Mouse (Mus musculus): ENCODE measurements around the gene Myo3a.

The Myo3a gene

DNA sequence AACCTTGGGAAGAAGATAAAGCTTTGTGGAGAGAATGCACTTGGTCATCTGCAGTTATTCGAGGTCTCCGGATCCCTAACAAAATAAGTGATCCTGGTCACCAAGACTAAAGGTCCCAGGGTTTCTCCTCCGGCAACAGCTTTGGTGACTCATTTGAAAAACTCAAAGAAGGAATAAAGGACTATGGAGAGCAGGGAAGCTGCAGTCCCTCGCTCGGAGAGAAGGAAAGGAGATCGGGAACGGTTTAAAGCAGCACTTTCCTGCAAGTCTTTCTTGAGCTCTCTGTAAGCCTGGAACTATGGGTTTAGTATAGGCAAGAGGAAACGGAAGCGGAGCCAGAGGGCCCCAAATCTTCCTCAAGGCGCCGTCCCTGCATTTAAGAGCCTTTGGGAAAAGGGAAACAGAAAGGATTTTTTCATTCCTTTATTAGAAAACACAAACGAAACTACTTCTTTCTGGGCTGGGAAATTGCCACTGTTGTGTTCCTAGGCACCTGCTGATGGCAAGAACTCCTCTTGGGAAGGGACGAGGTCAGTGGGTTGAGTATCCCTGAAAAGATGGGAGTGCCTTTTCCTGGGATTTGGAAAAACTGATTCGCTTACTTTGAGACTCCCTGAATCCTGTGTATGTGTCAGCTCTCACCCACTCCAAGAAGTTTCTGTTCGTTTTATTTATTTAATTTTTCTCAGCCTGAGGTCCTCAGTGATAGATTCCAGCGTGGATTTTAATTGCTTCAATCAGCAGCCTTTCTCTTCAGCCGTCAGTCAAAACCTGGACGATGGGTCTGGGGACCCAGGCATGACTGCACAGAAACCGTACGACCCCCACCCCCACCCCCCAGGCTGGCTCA, 393.9 kb downstream of the Myo3a start:
- DNase-seq: no peak

- no peak for DNase-seq
These were observed 394.8 kb downstream of the Myo3a start, which contains the start of gene Gad2 for GRCm38 (mm10) chr2:22621828-22622731. Gene Gad2, plus strand, starts transcription at chr2:22622205.

- DNase-seq: no peak
These were observed 396.1 kb downstream of the Myo3a start for GRCm38 (mm10) chr2:22623111-22624070.

GRCm38 (mm10) chr2:22624188-22624975, 397.1 kb downstream of the Myo3a start:
- DNase-seq: no peak

DNA sequence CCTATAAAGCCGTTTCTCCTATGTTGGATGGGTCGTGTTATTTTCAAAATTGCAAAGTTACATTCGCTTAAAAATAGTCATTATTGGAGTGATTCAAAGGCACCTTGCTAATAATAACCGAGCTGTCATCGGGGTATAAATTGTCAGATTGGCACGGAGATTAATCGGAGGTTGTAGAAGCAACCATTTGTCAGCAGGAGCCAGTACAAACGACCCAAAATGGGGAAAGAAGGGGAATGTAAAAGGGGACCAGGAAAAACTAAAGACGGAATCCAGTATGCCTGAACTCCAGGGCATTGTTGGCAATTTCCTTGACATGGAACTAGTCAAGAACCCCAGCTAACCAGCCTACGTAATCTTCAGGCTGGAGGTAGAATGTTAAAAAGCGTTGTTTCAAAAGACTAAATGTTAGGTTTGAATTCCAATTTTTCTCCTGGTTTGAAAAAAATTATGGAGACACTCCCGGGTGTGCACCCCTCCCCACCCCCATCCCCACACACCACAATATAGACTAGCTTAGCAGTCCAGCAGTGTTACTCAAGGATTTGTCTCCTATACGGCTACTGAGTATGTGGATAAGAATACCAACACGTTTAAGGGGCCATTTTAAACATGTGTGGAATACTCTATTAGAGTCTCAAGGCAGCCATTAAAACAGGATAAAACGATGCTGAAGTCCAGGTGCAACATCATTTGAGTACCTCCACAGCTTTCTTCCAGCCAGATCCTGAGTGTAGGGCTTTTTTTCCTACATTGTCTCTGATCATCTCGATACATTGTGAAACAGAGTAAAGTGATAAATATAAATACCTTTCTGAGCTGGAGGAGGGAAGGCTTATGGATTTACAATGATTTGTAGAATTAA, 398.0 kb downstream of the Myo3a start:
- DNase-seq: no peak

- no peak for DNase-seq
These were observed 399.9 kb downstream of the Myo3a start for GRCm38 (mm10) chr2:22627147-22627666.

- no peak for DNase-seq
These were observed 400.6 kb downstream of the Myo3a start for GRCm38 (mm10) chr2:22627819-22628432.

DNA sequence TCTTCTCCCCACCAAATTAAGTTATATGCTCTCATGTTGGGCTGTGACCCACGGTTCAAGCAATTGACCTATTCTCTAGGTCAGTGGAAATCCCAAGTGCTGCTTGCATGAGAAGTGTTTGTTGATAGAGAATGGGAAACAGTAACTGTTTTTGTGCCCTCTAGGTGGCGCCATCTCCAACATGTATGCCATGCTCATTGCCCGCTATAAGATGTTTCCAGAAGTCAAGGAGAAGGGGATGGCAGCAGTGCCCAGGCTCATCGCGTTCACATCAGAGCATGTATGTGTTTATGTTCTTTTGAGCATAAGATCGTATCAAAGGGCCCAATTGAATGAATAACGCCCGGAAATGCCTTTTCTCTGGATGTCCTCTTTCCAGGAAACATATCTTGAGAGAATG, 407.5 kb downstream of the Myo3a start:
- DNase-seq: no peak

DNA sequence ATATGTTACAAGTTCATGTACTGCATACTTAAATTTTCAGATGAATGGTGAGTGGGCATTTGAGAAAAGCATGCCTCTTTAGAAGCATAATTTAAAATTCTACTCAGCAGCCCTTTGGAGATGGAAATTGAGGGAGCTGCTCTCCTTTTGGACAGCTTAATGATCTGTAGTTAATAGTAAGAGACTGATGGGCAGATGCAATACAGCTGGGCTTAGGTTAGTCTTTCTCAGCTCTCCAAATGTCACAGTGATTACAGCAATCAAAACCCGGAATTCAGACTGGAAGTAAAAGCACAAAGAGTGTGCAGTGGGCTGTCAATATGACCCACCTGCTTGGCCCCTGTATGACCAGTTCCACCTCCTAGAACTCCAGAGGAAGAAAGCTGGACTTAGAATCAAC, 418.8 kb downstream of the Myo3a start:
- no peak for DNase-seq

GRCm38 (mm10) chr2:22648394-22648793, 421.1 kb downstream of the Myo3a start:
- no peak for DNase-seq

GRCm38 (mm10) chr2:22651826-22652225, 424.5 kb downstream of the Myo3a start:
- no peak for DNase-seq

GRCm38 (mm10) chr2:22663731-22664130, 436.4 kb downstream of the Myo3a start:
- no peak for DNase-seq
